Mouse (Mus musculus) heart, postnatal 4 days (tissue): ENCODE data around the gene Ubqln1. TPM values are rescaled to one million over a fixed set of nuclear protein-coding genes. Genes with fewer than 3 reads are reported as not detected.
A peak's percentile ranks its signal among the peaks of the same experiment; 100 is the strongest.

ENCODE experiments used
- DNase-seq: peaks from one replicate; pipeline ENCODE4 v3.0.0; 2021
- total RNA-seq, 2 experiments: library from RNA; stranded (reverse); gene quantifications; 2 replicates each; pipeline ENCODE4 v1.2.3; 2021

Gene Ubqln1
- 10 to 100 TPM; 71.3 to 74.6 TPM for total RNA-seq

GRCm38 (mm10) chr13:58215592-58216341 is at the start of gene Ubqln1:
TSS of gene Ubqln1 (minus strand) at chr13:58215653.
- DNase-seq = peak; percentile 89

GRCm38 (mm10) chr13:58263546-58263945 is 48.1 kb upstream of the Ubqln1 start:
- DNase-seq = no peak

- DNase-seq = no peak
Measured at GRCm38 (mm10) chr13:58261674-58262073, 46.2 kb upstream of the Ubqln1 start.

- no peak for DNase-seq
Measured at GRCm38 (mm10) chr13:58253268-58253667, 37.8 kb upstream of the Ubqln1 start.

- DNase-seq = no peak
Measured at GRCm38 (mm10) chr13:58248957-58249356, 33.5 kb upstream of the Ubqln1 start.

DNA sequence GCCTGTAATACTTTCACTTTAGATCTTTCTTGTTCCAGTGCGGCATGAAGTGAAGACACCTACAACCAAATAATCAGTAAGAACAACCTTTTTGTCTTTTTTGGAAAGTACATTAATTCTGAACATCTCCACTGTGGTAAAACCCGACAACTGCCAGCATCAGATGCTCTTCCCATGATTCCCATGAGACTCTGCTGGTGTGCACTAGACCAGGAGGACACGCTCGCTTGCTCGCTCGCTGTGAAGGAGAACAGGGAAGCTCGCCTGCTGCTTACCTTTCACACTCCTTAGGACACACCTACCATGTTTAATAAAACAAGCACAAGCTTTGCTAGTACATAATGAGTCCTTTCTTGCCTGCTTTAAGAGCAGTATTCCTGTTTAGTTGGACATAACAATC is 21.1 kb upstream of the Ubqln1 start:
- DNase-seq = no peak

DNA sequence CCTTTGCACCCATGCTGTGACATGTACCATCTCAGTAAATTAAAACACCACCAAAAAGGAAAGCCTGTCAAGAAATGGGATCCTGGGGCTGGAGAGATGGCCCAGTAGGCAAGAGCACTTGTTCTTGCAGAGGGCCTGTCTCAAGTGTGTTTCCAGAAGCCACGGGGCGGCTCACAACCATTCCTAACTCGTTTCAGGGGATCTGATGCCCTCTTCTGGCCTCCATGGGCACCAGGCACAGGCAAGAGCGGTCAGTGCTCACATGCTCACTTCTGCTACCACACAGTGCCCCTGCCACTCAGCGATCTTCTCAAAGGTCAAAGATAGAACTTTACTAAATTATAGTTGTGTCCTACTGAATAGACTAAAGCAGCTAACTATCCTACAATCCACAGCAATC is 17.2 kb upstream of the Ubqln1 start:
- DNase-seq = peak; percentile 62

GRCm38 (mm10) chr13:58232070-58232469 is 16.6 kb upstream of the Ubqln1 start:
- DNase-seq = no peak

GRCm38 (mm10) chr13:58228624-58229023 is 13.2 kb upstream of the Ubqln1 start:
- DNase-seq = no peak

DNA sequence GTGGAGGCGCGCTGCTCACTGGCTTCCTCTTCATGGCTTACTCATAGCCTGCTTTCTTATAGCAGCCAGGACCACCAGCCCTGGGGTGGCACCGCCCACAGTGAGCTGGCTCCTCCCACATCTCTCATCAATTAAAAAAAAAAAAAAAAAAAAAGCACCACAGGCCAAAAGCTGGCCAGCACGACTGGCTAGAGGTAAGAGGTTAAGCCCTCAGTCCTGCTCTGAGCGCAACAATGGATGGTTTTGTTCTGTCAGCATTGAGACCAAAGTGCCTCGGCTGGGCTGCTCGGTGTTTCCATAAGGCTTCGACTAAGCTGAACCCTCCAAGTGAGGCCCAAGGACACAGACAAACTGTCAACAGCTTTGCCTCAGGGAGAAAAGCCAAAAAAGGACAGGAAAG is 10.2 kb upstream of the Ubqln1 start:
- DNase-seq = no peak

DNA sequence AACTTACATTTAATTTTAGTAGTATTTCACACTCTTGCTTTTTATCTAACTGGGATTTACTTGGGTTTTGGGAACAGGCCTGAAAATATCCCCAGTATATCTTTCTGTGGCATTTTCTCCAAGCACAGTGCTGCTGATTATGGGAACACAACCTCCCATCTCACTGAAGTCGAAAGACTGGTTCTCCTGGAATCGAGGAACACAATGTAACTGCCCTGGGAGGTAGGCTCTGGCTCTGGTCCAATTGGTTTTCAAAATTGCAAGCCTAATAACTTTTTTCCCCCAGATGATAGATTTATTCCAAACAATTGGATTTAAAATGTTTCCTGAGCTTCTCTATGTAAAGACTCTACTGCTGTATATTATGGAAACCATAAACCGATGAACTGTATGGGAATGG is 4.8 kb upstream of the Ubqln1 start:
- no peak for DNase-seq

DNA sequence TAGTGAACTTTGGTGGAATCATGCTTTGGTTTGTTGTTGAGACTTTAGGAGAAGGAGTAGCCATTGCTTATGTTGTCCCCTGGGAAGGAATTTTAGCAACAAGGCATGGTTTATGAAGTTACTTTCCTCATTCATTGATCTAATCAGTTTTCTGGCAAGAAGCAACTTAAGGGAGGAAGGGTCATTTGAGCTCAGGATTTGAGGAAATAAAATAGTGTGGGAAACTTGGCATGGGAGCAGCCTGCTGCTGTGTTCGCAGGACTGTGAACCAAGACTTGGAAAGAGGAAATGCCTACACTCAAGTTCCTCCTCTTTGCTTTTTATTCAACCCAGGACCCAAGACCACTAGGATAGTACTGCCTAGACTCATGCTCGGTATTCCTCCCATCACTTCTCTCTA is 2.1 kb upstream of the Ubqln1 start:
- no peak for DNase-seq

GRCm38 (mm10) chr13:58216395-58216794 is 942 bp upstream of the Ubqln1 start:
- DNase-seq = no peak

DNA sequence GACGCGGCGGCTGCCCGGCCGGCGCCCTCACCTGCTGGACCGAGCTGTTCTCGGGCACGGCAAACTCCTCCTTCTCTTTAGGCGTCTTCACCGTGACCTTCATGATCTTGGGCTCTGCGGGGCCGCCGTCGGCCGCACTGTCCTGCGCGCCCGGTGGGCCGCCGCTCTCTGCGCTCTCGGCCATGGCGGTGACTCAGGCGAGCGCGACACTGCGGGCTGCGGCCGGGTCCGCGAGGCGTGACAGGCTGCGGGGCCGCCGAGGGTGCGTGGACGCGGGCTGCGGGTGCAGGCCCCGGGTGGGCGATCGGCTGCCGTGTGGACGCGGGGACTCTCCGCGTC is 231 bp downstream of the Ubqln1 start:
- DNase-seq = no peak

- peak; percentile 23 for DNase-seq
Measured at GRCm38 (mm10) chr13:58214346-58215252, 854 bp downstream of the Ubqln1 start.

DNA sequence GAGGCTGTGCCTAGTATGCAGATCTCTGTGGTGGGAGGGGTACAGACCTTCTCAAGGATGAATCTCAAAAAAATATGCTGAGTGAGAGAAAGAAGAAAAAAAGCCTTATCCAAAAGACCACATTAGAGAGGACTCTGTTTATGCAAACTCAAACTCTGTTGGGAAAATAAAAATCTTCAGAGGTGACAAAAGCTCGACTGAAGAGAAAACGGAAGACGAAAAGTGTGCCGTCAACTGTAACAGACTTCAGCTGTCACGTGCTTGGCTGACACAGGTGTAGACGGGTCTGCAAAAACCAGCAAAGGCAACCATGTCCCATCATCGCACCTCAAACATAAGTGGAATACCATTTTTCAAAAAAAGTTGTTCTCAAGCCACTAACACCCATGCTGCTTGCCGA is 1.7 kb downstream of the Ubqln1 start:
- no peak for DNase-seq

GRCm38 (mm10) chr13:58212530-58212929 is 2.9 kb downstream of the Ubqln1 start:
- DNase-seq = no peak

DNA sequence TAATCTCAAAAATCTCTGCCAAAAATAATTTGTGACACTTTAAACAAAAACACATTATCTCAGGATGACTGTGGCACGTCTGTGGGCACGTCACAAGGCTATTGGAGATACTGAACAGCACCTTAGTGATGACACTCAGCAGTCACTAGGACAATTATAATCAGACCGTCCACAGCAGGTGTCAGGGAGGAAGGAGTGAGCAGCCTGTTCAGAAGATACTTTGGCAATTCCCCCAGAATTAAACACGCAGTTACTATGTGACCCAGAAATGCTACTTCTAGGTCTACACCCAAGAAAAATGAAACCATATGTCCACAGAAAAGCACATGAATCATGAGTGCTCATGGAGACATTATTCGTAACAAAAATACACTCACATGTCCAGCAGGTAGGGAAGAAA is 5.0 kb downstream of the Ubqln1 start:
- DNase-seq = no peak

GRCm38 (mm10) chr13:58206084-58206483 is 9.4 kb downstream of the Ubqln1 start:
- DNase-seq = no peak

DNA sequence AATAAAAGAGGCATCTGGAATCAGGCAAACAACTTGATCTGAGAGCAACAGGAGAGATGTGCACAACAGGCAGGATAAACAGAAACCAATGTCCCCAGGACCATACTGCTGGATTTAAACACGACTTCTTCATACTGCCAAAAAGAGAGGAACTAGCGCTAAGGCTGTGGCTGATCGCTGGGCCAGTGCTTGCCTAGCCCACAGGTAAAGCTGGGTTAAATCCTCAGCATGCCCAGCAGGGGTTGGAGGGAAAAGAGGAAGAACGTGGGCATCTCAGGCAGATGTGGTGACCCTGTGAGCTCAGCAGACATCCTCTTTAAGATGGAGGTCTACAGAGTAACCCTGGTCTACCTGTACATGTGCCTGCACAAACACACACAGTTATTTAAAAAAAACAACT is 10.5 kb downstream of the Ubqln1 start:
- no peak for DNase-seq

DNA sequence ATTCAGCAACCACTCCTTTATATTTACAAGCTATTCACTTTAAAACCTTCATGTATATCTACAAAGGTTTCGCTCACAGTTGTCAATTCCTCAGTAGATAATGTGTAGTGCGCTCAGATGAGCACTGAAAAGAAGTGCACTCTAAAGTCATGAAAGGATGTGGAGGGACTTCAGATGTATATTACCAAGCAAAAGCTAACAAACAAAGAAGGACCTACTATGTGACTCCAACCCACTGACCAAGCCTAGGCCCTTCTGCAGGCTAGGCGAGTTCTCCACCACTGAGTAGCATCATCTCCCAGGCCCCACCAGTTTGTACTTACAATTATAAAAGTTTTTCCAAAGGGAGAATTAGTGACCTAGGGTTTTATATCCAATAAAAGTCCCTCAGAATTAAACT is 11.3 kb downstream of the Ubqln1 start:
- DNase-seq = no peak

DNA sequence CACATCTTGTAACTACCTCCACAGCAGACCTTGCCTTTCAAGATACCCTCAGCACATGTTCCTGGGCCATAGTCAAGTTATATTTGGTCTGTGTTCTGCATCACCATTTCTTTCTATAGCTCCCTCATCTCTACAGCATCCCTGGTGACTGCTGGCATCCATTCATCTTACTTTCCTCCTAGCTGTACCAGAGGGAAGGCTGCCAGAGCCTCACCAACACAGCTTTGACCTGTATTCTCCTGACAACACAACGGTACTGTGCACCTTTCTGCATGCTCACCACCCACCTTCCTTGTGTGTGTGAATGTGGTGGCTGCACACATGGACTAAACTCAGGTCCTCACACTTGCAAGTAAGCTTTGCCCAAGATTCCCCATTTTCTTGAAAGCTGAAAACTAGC is 12.6 kb downstream of the Ubqln1 start:
- DNase-seq = no peak

DNA sequence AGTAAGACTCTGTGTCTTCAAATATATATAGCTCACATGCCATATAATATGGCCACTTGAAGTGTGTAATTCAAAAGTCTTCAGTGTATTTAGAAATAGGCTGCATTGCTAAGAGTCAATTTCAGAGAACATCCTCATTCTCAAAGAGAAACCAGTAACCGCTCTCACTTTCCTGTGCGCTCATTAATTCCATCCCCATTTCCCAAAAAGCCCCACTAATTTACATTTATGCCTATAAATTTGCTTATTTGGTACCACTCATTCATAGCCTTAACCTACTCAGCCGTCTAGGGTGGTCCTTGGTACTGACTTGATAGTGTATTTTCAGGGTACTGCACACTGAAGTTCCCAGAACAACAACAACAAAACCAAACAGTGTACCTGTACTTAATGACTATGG is 13.5 kb downstream of the Ubqln1 start:
- no peak for DNase-seq

GRCm38 (mm10) chr13:58201343-58201742 is 14.1 kb downstream of the Ubqln1 start:
- no peak for DNase-seq
